Mouse (Mus musculus): ENCODE results near the gene Plxna4. TPM values are rescaled to one million over a fixed set of nuclear protein-coding genes. Genes with fewer than 3 reads are reported as not detected.

The Plxna4 gene
- total RNA-seq, 2 experiments from 2014 or later: 34.3 TPM

GRCm38 (mm10) chr6:32338416-32338943 lies 249.5 kb downstream of the Plxna4 start:
- DNase-seq: no peak

- DNase-seq: no peak
Measured at GRCm38 (mm10) chr6:32331281-32331680, 256.7 kb downstream of the Plxna4 start.

GRCm38 (mm10) chr6:32330034-32330795 lies 257.8 kb downstream of the Plxna4 start:
- no peak for DNase-seq

- DNase-seq: peak; percentile 85
Measured at GRCm38 (mm10) chr6:32328028-32328427, 260.0 kb downstream of the Plxna4 start.

- no peak for DNase-seq
Measured at GRCm38 (mm10) chr6:32327173-32327572, 260.8 kb downstream of the Plxna4 start.

GRCm38 (mm10) chr6:32326406-32326805 lies 261.6 kb downstream of the Plxna4 start:
- no peak for DNase-seq

- DNase-seq: no peak
Measured at GRCm38 (mm10) chr6:32325851-32326250, 262.1 kb downstream of the Plxna4 start.

GRCm38 (mm10) chr6:32321187-32321586 lies 266.8 kb downstream of the Plxna4 start:
- no peak for DNase-seq

GRCm38 (mm10) chr6:32320254-32320653 lies 267.7 kb downstream of the Plxna4 start:
- peak; percentile 49 for DNase-seq

- no peak for DNase-seq
Measured at GRCm38 (mm10) chr6:32317470-32317869, 270.5 kb downstream of the Plxna4 start.

- DNase-seq: peak; percentile 65
Measured at GRCm38 (mm10) chr6:32315011-32315450, 273.0 kb downstream of the Plxna4 start.

GRCm38 (mm10) chr6:32309147-32309546 lies 278.8 kb downstream of the Plxna4 start:
- no peak for DNase-seq

GRCm38 (mm10) chr6:32300611-32301010 lies 287.4 kb downstream of the Plxna4 start:
- no peak for DNase-seq

- DNase-seq: no peak
Measured at GRCm38 (mm10) chr6:32281457-32281856, 306.5 kb downstream of the Plxna4 start.

GRCm38 (mm10) chr6:32280728-32281127 lies 307.3 kb downstream of the Plxna4 start:
- peak; percentile 12 for DNase-seq

GRCm38 (mm10) chr6:32271463-32271862 lies 316.5 kb downstream of the Plxna4 start:
- peak; percentile 56 for DNase-seq

GRCm38 (mm10) chr6:32266085-32266484 lies 321.9 kb downstream of the Plxna4 start:
- DNase-seq: peak; percentile 63

- peak; percentile 17 for DNase-seq
Measured at GRCm38 (mm10) chr6:32261339-32261738, 326.7 kb downstream of the Plxna4 start.

GRCm38 (mm10) chr6:32260341-32260740 lies 327.7 kb downstream of the Plxna4 start:
- DNase-seq: no peak

- no peak for DNase-seq
Measured at GRCm38 (mm10) chr6:32255191-32255590, 332.8 kb downstream of the Plxna4 start.

- no peak for DNase-seq
Measured at GRCm38 (mm10) chr6:32252168-32252567, 335.8 kb downstream of the Plxna4 start.

- no peak for DNase-seq
Measured at GRCm38 (mm10) chr6:32251674-32252073, 336.3 kb downstream of the Plxna4 start.

- no peak for DNase-seq
Measured at GRCm38 (mm10) chr6:32246036-32246435, 342.0 kb downstream of the Plxna4 start.

GRCm38 (mm10) chr6:32243040-32243439 lies 345.0 kb downstream of the Plxna4 start:
- DNase-seq: no peak

All from heart, postnatal 4 days (tissue).